9 mouse cellular contexts compared by ENCODE assay signal in the genomic region with DNA sequence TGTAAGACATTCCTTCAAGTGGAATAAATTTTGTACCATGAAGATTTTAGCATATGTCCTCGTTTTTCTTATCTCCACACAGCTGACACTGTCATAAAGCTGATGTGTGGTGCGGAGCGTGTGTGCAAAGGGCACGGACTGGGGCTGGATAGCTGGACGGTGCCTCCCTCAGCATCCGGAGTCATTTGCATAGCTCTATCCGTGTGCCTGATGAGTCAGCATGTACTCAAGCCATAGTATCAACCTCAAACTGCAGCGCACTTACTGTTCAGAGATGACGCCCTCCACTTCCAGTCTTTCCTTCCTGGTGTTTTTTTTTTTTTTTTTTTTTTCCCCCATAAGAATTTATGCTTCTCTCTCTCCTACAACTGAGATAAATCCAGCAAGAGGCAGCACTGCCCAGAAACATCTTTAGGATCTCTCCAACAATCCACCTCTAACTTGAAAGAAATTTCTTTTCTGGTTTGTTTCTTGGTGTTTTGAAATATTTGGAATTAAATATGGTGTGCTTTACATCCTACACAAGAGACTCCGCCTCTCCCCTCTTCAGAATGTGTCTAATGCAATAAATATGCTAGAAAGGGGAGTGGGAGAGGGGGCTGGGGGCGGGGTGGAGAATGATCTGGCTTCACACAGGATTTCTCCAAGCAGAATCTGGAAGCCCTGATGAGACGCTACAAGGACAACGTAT. TPM values are rescaled to one million over a fixed set of nuclear protein-coding genes. Genes with fewer than 3 reads are reported as not detected.
DNase-seq lines count a peak whose midpoint lies in the region; ATAC-seq lines count a peak whose summit lies in the region.
"Had no signal": no experiment of that assay in that cellular context is flagged by ENCODE, and none has a peak within 500 bp of the region (broad histone marks: within the 10 kb centered on the region; RNA-seq: fewer than 3 reads in every experiment).

No protein-coding gene starts in this region.

- H3K4me1 ChIP-seq in kidney, embryonic 14.5 days (ENCODE audit: control insufficient read depth, insufficient read depth, low read length), result peaks cover 29% of the 10 kb centered on the region; the same call in 1 of the 2 replicates
- H3K4me1 ChIP-seq in intestine, embryonic 16.5 days (ENCODE audit: control insufficient read depth, insufficient read depth, low read length), result peaks cover 11% of the 10 kb centered on the region
- no peaks in the 10 kb centered on the region for H3K4me1 ChIP-seq in neural tube, embryonic 12.5 days

- peak overlapping the region; percentile 10; the same call in 1 of the 2 replicates for H3K27ac ChIP-seq in kidney, embryonic 14.5 days (ENCODE audit: low read depth, low read length)
- peak overlapping the region; percentile 42 for H3K27ac ChIP-seq in intestine, embryonic 16.5 days (ENCODE audit: low read length)
- H3K27ac ChIP-seq in neural tube, embryonic 12.5 days, result no peak overlapping the region

- H3K9me3 ChIP-seq in kidney, embryonic 14.5 days (ENCODE audit: control insufficient read depth, low read length), result no peaks in the 10 kb centered on the region
- no peaks in the 10 kb centered on the region for H3K9me3 ChIP-seq in intestine, embryonic 16.5 days (ENCODE audit: control insufficient read depth, low read length)
- no peaks in the 10 kb centered on the region for H3K9me3 ChIP-seq in neural tube, embryonic 12.5 days

- no peak overlapping the region for H3K9ac ChIP-seq in kidney, embryonic 14.5 days (ENCODE audit: low read depth, low read length)
- no peak overlapping the region for H3K9ac ChIP-seq in intestine, embryonic 16.5 days (ENCODE audit: low read depth, low read length)
- H3K9ac ChIP-seq in neural tube, embryonic 12.5 days, result no peak overlapping the region

- no peaks in the 10 kb centered on the region for H3K27me3 ChIP-seq in kidney, embryonic 14.5 days (ENCODE audit: control insufficient read depth, insufficient read depth, low read length)
- no peaks in the 10 kb centered on the region for H3K27me3 ChIP-seq in intestine, embryonic 16.5 days (replicated peaks; ENCODE audit: control insufficient read depth, insufficient read depth, low read length)
- no peaks in the 10 kb centered on the region for H3K27me3 ChIP-seq in neural tube, embryonic 12.5 days (replicated peaks)

- peak; percentile 75 for ATAC-seq in kidney, embryonic 14.5 days (ENCODE audit: low FRiP score, low TSS enrichment)
- ATAC-seq in intestine, embryonic 16.5 days, result peak; percentile 95
- ATAC-seq in neural tube, embryonic 12.5 days (ENCODE audit: low FRiP score, low read depth), result no peak

- H3K36me3 ChIP-seq in kidney, embryonic 14.5 days (ENCODE audit: control insufficient read depth, insufficient read depth, low read length), result no peaks in the 10 kb centered on the region
- H3K36me3 ChIP-seq in intestine, embryonic 16.5 days (ENCODE audit: control insufficient read depth, insufficient read depth, low read length), result no peaks in the 10 kb centered on the region
- H3K36me3 ChIP-seq in neural tube, embryonic 12.5 days, result no peaks in the 10 kb centered on the region

- H3K4me3 ChIP-seq in kidney, embryonic 14.5 days (ENCODE audit: low read length), result no peak overlapping the region; the same call in 1 of the 2 replicates
- no peak overlapping the region for H3K4me3 ChIP-seq in intestine, embryonic 16.5 days (ENCODE audit: low read length)
- no peak overlapping the region for H3K4me3 ChIP-seq in neural tube, embryonic 12.5 days

- H3K4me2 ChIP-seq in kidney, embryonic 14.5 days (replicated peaks; ENCODE audit: low read depth, low read length), result peak overlapping the region; percentile 17
- peak overlapping the region; percentile 28; the same call in 1 of the 2 replicates for H3K4me2 ChIP-seq in intestine, embryonic 16.5 days (ENCODE audit: low read depth, low read length)
- H3K4me2 ChIP-seq in neural tube, embryonic 12.5 days (replicated peaks), result peak overlapping the region; percentile 33; the same call in 1 of the 2 replicates

- DNase-seq in kidney, adult 18-20 months, result no peak
- DNase-seq in adipocyte (ENCODE audit: low spot score), result peak; percentile 55
- no peak for DNase-seq in T-cell, adult 2 months (ENCODE audit: low spot score)
- no peak for DNase-seq in ovary, adult 18-20 months (ENCODE audit: low spot score)
- no peak for DNase-seq in urinary bladder, postnatal 4 days (ENCODE audit: low spot score in 2 of 2)
- DNase-seq: cerebellum, adult 11 months had no signal

- WGBS in kidney, embryonic 14.5 days, result 14% methylated on average over 13 of the region's 13 CpGs
- WGBS in intestine, embryonic 16.5 days, result 21% methylated on average over 13 of the region's 13 CpGs
- WGBS in neural tube, embryonic 12.5 days, result 39% methylated on average over 13 of the region's 13 CpGs

RNA-seq across cellular contexts. Expression of a gene that starts 7.9 kb away (rescaled TPM):
- polyA plus RNA-seq in kidney, embryonic 14.5 days (2014; fragmentation: Nextera tagmentation; extraction: Ambion mirVana), result 136 and 160 TPM in 2 replicates
- 113 and 119 TPM in 2 replicates for polyA plus RNA-seq in intestine, embryonic 16.5 days (2015; fragmentation: Nextera tagmentation; extraction: Ambion mirVana)
- 175 TPM in 2 replicates for polyA plus RNA-seq in neural tube, embryonic 12.5 days (2016; fragmentation: Nextera tagmentation; extraction: Ambion mirVana)

RNA-seq across cellular contexts. Expression of a gene that starts 14.7 kb away (rescaled TPM):
- 0.74 and 0.89 TPM in 2 replicates for polyA plus RNA-seq in kidney, embryonic 14.5 days (2014; fragmentation: Nextera tagmentation; extraction: Ambion mirVana)
- polyA plus RNA-seq in intestine, embryonic 16.5 days (2015; fragmentation: Nextera tagmentation; extraction: Ambion mirVana), result 2.7 and 6.9 TPM in 2 replicates
- not detected in 2 replicates for polyA plus RNA-seq in neural tube, embryonic 12.5 days (2016; fragmentation: Nextera tagmentation; extraction: Ambion mirVana)
